Mouse (Mus musculus): ENCODE measurements around the gene Slc35f6.

Gene Slc35f6

GRCm38 (mm10) chr5:30647815-30648560 is at the start of gene Slc35f6:
Slc35f6 (plus strand) TSS chr5:30647933.
- peak; percentile 100 for DNase-seq

- no peak for DNase-seq
Measured at GRCm38 (mm10) chr5:30601397-30601796, 46.3 kb upstream of the Slc35f6 start.

- DNase-seq = no peak
Measured at GRCm38 (mm10) chr5:30603255-30603654, 44.5 kb upstream of the Slc35f6 start.

- DNase-seq = no peak
Measured at GRCm38 (mm10) chr5:30603926-30604325, 43.8 kb upstream of the Slc35f6 start.

GRCm38 (mm10) chr5:30604769-30605188 is 43.0 kb upstream of the Slc35f6 start:
- peak; percentile 96 for DNase-seq

- DNase-seq = peak; percentile 88
Measured at GRCm38 (mm10) chr5:30605649-30606048, 42.1 kb upstream of the Slc35f6 start.

- DNase-seq = peak; percentile 98
Measured at GRCm38 (mm10) chr5:30606424-30607073, 41.2 kb upstream of the Slc35f6 start.

- peak; percentile 85 for DNase-seq
Measured at GRCm38 (mm10) chr5:30609094-30609493, 38.6 kb upstream of the Slc35f6 start.

- DNase-seq = peak; percentile 86
Measured at GRCm38 (mm10) chr5:30609918-30610645, 37.7 kb upstream of the Slc35f6 start.

- no peak for DNase-seq
Measured at GRCm38 (mm10) chr5:30611091-30611490, 36.6 kb upstream of the Slc35f6 start.

- no peak for DNase-seq
Measured at GRCm38 (mm10) chr5:30611689-30612088, 36.0 kb upstream of the Slc35f6 start.

- DNase-seq = no peak
Measured at GRCm38 (mm10) chr5:30612575-30612974, 35.2 kb upstream of the Slc35f6 start.

GRCm38 (mm10) chr5:30613242-30613641 is 34.5 kb upstream of the Slc35f6 start:
- DNase-seq = no peak

GRCm38 (mm10) chr5:30614221-30614620 is 33.5 kb upstream of the Slc35f6 start:
- DNase-seq = peak; percentile 98

- DNase-seq = peak; percentile 95
Measured at GRCm38 (mm10) chr5:30615416-30615815, 32.3 kb upstream of the Slc35f6 start.

- DNase-seq = no peak
Measured at GRCm38 (mm10) chr5:30615819-30616218, 31.9 kb upstream of the Slc35f6 start.

- peak; percentile 93 for DNase-seq
Measured at GRCm38 (mm10) chr5:30616644-30617043, 31.1 kb upstream of the Slc35f6 start.

- DNase-seq = no peak
Measured at GRCm38 (mm10) chr5:30617357-30617756, 30.4 kb upstream of the Slc35f6 start.

- DNase-seq = peak; percentile 98
Measured at GRCm38 (mm10) chr5:30617851-30618250, 29.9 kb upstream of the Slc35f6 start.

GRCm38 (mm10) chr5:30618376-30619003 is 29.2 kb upstream of the Slc35f6 start:
- DNase-seq = peak; percentile 86

GRCm38 (mm10) chr5:30619211-30619610 is 28.5 kb upstream of the Slc35f6 start:
- DNase-seq = peak; percentile 88

GRCm38 (mm10) chr5:30620567-30620966 is 27.2 kb upstream of the Slc35f6 start:
- DNase-seq = peak; percentile 84

- DNase-seq = no peak
Measured at GRCm38 (mm10) chr5:30621211-30621790, 26.4 kb upstream of the Slc35f6 start.

Measured in heart, adult 11 months (tissue).